Mouse (Mus musculus) G1E (cell line): ENCODE measurements around the gene Cir1. TPM values are rescaled to one million over a fixed set of nuclear protein-coding genes. Genes with fewer than 3 reads are reported as not detected.

Experiments used
- ATAC-seq: 2 replicates; pipeline ENCODE4 v1.8.0; 2016; ENCODE audit warnings: mild to moderate bottlenecking; ENCODE audit not compliant: insufficient number of reproducible peaks, poor library complexity, low FRiP score, severe bottlenecking; ENCODE audit errors: extremely low read depth
- DNase-seq: peaks from one replicate; pipeline ENCODE4 v3.0.0; 2012; ENCODE audit warnings: low spot score
- H3K27me3 ChIP-seq: 2 replicates; pipeline ENCODE4 v1.6.1; 2012; ENCODE audit warnings: mild to moderate bottlenecking, low read length, inconsistent platforms; ENCODE audit not compliant: insufficient read depth
- H3K36me3 ChIP-seq: replicated peaks from 2 replicates; pipeline ENCODE3; 2012; ENCODE audit warnings: mild to moderate bottlenecking, inconsistent platforms
- H3K4me1 ChIP-seq: 2 replicates; pipeline ENCODE4 v1.6.1; 2012; ENCODE audit warnings: low read depth, low read length, inconsistent platforms, mixed read lengths; ENCODE audit not compliant: insufficient read depth
- H3K4me3 ChIP-seq: 2 replicates; pipeline ENCODE4 v1.5.1; 2012; ENCODE audit warnings: low read depth, mild to moderate bottlenecking, inconsistent platforms, low read length, moderate library complexity, mixed read lengths
- H3K9me3 ChIP-seq: replicated peaks from 2 replicates; pipeline ENCODE4 v1.6.1; 2012; ENCODE audit warnings: inconsistent platforms
- CTCF ChIP-seq: IDR thresholded peaks from 2 replicates; pipeline ENCODE4 v1.5.1; 2012; ENCODE audit warnings: low read depth, low read length, inconsistent platforms, mixed read lengths
- GATA1 ChIP-seq: IDR thresholded peaks from 2 replicates; pipeline ENCODE4 v1.6.1; 2012; ENCODE audit warnings: borderline replicate concordance, low read length, inconsistent platforms, mixed read lengths
- GATA2 ChIP-seq: IDR thresholded peaks from 2 replicates; pipeline ENCODE4 v1.6.1; 2012; ENCODE audit warnings: low read depth, low read length, inconsistent platforms, borderline replicate concordance
- POLR2AphosphoS5 ChIP-seq: IDR thresholded peaks from 2 replicates; pipeline ENCODE4 v1.6.1; 2012; ENCODE audit warnings: low read depth, low read length, inconsistent platforms; ENCODE audit not compliant: insufficient replicate concordance
- TAL1 ChIP-seq: conservative IDR thresholded peaks from 2 replicates; pipeline ENCODE4 v1.6.1; 2012; ENCODE audit warnings: low read depth, low read length, inconsistent platforms, mixed read lengths
- polyA plus RNA-seq: library from polyadenylated mRNA; stranded (reverse); fragments of >175 nt; gene quantifications from 2 replicates; pipeline ENCODE4 v1.2.3, GENCODE M21; 2012
- total RNA-seq, 2 experiments: library from RNA; stranded (forward) in 1 of 2; stranded (reverse) in 1 of 2; fragments of 200-1000 nt in 1 of 2; fragments of >200 nt in 1 of 2; fragmentation: Nextera tagmentation in 1 of 2; gene quantifications; 2 replicates each; pipeline ENCODE4 v1.2.3; 2014 to 2017

The Cir1 gene
- total and polyA plus RNA-seq, 3 experiments: 11.9 to 27.2 (median 21.7) TPM

DNA sequence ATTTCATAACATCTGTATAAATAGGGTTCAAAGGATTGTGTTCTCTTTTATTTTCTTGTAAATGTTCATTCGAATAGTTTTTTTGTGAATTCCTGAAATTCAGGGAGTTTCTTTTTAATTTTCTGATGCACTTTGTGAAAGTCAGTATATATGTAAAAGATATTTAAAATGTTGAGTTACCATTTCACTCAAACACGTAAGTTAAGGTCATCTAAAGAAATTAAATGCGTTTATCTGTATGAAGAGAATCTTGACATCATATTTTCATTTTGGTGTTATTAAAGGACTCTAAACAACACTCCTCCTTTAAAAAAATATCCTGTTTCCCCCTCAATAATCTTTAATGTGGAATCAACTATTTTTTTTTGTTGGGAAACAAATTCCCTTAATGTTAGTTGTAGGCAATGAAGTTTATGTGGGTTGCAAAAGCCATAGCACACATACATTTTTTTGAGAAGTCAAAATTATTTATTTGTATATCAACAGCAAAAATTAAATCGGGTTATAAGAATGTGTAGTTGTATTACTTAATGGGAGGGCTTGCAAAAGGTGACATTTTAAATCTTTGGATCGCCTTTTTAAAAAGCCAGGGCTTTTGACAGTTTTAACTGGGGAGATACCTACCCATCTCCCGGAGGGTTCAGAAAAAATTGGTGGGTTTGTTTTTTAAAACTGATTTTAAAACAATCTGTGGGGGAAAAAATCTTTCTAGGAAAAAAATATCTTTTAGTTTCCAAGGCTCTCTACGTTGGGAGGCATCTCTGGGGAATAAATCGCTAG lies 37.0 kb downstream of the Cir1 start:
- peaks cover 39% of the 10 kb centered on the region for H3K4me1 ChIP-seq
- no peak for ATAC-seq
- H3K27me3 ChIP-seq: peaks cover 70% of the 10 kb centered on the region
- TF ChIP-seq POLR2AphosphoS5: no peak
- TF ChIP-seq GATA1: no peak
- TF ChIP-seq GATA2: no peak
- no peak for TF ChIP-seq TAL1
- no peak for TF ChIP-seq CTCF
- no peaks in the 10 kb centered on the region for H3K36me3 ChIP-seq
- H3K9me3 ChIP-seq: peaks cover 24% of the 10 kb centered on the region
- DNase-seq: no peak
- H3K4me3 ChIP-seq: no peak overlapping the region

DNA sequence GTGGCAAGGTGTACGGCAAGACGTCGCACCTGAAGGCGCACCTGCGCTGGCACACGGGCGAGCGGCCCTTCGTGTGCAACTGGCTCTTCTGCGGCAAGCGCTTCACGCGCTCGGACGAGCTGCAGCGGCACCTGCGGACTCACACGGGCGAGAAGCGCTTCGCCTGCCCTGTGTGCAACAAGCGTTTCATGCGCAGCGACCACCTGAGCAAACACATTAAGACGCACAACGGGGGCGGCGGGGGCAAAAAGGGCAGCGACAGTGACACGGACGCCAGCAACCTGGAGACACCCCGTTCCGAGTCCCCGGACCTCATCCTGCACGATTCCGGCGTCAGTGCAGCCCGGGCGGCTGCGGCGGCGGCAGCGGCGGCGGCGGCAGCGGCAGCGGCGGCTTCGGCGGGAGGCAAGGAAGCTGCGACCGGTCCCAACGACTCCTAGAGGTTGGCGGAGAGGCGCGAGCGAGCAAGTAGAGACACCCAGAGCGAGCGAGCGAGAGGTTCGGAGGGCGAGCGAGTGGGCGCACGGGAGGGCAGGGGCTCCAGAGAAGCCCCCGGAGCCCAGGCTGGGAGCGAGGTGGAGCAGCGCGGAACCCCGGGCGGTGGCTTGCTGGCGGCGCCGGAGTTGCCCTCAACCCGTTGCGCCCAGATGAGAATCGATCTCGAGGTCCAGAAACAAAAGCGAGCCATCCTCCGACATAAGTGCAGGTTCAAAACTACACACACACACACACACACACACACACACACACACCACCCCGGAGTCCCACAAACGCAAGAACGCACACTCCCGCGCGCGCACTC lies 38.2 kb downstream of the Cir1 start:
- Histone ChIP-seq H3K4me3 (no peak overlapping the region; the same call in 1 of the 2 replicates), H3K4me1 (peaks cover 36% of the 10 kb centered on the region), H3K9me3 (peaks cover 24% of the 10 kb centered on the region), H3K27me3 (peaks cover 72% of the 10 kb centered on the region), H3K36me3 (no peaks in the 10 kb centered on the region)
- ATAC-seq (no peak), DNase-seq (no peak)
- TF ChIP-seq CTCF (no peak), GATA1 (no peak), GATA2 (no peak), TAL1 (no peak), POLR2AphosphoS5 (no peak)

DNA sequence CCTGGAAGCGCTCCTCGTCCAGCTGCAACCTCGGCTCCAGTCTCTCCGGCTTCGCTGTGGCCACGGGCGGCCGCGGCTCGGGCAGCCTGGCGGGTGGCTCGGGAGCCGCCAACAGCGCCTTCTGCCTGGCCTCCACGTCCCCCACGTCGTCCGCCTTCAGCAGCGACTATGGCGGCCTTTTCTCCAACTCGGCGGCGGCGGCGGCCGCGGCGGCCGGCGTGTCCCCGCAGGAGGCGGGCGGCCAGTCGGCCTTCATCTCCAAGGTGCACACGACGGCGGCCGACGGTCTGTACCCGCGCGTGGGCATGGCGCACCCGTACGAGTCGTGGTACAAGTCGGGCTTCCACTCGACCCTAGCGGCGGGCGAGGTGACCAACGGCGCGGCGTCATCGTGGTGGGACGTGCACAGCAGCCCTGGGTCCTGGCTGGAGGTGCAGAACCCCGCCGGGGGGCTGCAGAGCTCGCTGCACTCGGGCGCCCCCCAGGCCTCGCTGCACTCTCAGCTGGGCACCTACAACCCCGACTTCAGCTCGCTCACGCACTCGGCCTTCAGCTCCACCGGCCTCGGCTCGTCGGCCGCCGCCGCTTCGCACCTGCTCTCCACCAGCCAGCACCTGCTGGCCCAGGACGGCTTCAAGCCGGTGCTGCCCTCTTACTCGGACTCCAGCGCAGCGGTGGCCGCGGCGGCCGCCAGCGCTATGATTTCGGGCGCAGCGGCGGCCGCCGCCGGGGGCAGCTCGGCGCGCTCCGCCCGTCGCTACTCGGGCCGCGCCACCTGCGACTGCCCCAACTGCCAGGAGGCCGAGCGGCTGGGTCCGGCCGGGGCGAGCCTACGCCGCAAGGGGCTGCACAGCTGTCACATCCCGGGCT lies 39.0 kb downstream of the Cir1 start:
- peak overlapping the region; percentile 54; the same call in 1 of the 2 replicates for H3K4me3 ChIP-seq
- no peak for TF ChIP-seq TAL1
- no peak for DNase-seq
- H3K27me3 ChIP-seq: peaks cover 65% of the 10 kb centered on the region
- peaks cover 28% of the 10 kb centered on the region for H3K4me1 ChIP-seq
- no peaks in the 10 kb centered on the region for H3K36me3 ChIP-seq
- no peak for ATAC-seq
- H3K9me3 ChIP-seq: peaks cover 24% of the 10 kb centered on the region

DNA sequence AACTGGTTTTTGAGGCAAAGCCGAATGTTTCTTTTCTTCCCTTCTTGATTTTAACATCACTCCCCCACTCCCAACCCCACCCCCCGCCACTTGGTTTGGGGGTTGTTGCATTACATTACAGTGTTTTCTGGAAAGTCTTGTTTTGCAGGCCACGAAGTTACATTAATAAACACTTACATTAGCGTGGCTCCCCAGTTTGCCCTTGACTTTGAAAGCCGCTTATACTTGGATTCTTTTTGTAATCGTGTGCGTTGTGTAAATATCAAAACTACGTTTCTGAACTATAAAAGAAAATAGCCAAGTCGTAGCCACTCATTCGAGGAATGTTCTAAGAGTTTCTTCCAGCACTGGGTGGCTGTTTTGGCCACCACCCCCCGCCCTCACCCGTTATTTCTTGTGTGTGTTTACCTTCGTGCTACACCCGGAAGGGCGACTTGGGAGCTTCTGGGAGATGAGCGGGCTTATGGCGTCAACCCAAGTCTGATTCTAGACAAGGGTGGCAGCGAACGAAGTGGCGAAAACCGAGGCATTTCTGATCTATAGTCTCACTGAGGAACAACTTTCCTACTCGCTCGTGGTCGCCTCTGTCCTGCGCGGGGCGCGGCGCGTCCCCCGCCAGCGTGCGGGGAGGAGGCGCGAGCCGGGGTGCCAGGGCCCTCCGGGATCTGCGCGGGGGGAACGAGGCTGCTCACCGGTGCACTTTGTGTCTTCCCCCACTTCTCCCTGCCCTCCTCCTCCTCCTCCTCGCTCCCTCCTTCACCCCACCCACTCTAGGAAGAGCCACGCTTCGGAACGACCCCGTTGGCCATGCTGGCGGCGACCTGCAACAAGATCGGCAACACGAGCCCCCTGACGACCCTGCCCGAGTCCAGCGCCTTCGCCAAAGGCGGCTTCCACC lies 39.9 kb downstream of the Cir1 start:
- no peak for TF ChIP-seq CTCF
- no peak for TF ChIP-seq GATA2
- no peak for TF ChIP-seq POLR2AphosphoS5
- TF ChIP-seq TAL1: no peak
- no peak for TF ChIP-seq GATA1
- Histone ChIP-seq H3K9me3 (peaks cover 24% of the 10 kb centered on the region), H3K4me3 (peak overlapping the region; percentile 54; the same call in 1 of the 2 replicates), H3K27me3 (peaks cover 66% of the 10 kb centered on the region), H3K4me1 (peaks cover 24% of the 10 kb centered on the region), H3K36me3 (no peaks in the 10 kb centered on the region)
- ATAC-seq: no peak
- DNase-seq: no peak

DNA sequence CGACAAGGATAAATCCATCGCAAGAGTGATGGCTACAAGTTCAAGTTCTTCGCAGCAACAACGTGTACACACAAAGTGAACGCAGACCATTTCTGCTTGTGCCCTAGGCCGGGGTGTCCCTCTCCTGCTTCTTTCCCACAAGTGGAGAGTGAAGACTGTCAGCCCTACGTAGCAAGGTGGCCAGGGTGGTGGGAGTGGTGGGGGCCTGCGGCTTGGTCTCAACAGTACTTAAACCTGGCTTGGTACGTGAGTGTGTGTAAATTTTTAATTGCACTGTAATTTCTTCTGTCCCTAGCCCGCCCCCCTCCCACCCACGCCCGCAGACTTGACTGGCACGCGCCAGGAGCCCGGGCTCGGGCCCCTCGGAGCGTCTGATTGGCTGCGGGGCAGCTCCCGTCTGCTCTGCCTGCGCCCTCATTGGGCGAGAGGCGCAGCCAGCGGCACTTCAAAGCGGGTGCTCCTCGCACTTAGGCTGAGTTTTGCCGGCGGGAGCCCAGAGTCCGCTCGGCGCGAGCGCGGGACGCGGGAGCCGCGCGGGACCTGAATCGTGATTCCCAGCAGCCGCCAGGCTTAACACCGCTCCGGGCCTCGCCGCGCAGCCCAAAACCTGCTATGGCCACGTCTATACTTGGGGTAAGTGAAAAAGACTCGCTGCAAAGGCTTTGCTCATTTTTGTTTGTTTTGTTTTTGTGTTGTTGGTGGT lies 40.9 kb downstream of the Cir1 start, which contains the start of gene Sp9:
Gene Sp9 (plus strand): TSS at position 467 of the 703 bp plus-strand sequence.
- Histone ChIP-seq H3K36me3 (no peaks in the 10 kb centered on the region), H3K9me3 (peaks cover 24% of the 10 kb centered on the region), H3K27me3 (peaks cover 62% of the 10 kb centered on the region), H3K4me3 (peak within 1 kb of the TSS; percentile 56; the same call in 1 of the 2 replicates), H3K4me1 (peaks cover 16% of the 10 kb centered on the region)
- ATAC-seq: no peak
- DNase-seq: no peak
- TF ChIP-seq POLR2AphosphoS5 (no peak), CTCF (no peak), TAL1 (no peak), GATA2 (no peak), GATA1 (no peak)
